Mouse (Mus musculus) megakaryocyte, embryonic 14.5 days (primary cell): ENCODE data around the gene Ces1b.

ENCODE experiments used
- FLI1 ChIP-seq: IDR thresholded peaks from 2 replicates; pipeline ENCODE4 v1.6.1; 2012; ENCODE audit warnings: low read length, inconsistent platforms, mixed read lengths
- GATA1 ChIP-seq: IDR thresholded peaks from 3 replicates; pipeline ENCODE4 v1.6.1; 2012; ENCODE audit warnings: mixed read lengths, low read length, inconsistent platforms, borderline replicate concordance

DNA sequence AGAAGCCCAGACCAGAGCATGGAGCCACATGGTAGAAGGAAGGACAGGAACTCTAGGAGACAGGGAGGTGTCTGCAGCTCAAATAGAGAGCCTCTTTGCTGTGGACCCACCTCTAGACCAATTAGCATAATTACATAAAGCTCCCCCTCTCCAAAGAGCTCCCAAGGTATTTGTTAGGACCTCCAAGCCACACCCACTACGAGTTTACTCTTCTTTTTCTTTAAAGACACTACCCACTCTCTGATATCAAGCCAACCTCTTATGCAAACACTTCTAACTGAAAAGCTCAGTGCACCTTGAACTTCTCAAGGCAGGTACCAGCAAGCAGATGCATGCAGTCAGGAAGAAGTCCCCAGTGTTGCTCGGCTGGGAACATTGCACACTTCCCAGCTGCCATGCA, at the start of gene Ces1b:
- TF ChIP-seq GATA1: no peak
- TF ChIP-seq FLI1: no peak
